Mouse (Mus musculus): ENCODE measurements around the gene Slc52a3.

- TF ChIP-seq CTCF (IDR thresholded peaks at IDR 0.05; ENCODE audit: borderline replicate concordance, insufficient read depth, low read length) (no peak), POLR2A (IDR thresholded peaks at IDR 0.05; ENCODE audit: low read depth, low read length) (no peak)
Measured at GRCm38 (mm10) chr2:151978494-151978893, 17.8 kb upstream of the Slc52a3 start.

Data from embryonic fibroblast, embryonic 13.5 days (primary cell).